Mouse (Mus musculus): ENCODE data around the gene Mup6.
"Not testable (repeated sequence)": the region's sequence is repeated elsewhere in the genome, so short reads cannot be mapped to it uniquely, and the experiment has no call there.

Gene Mup6

GRCm38 (mm10) chr4:59963405-59964344, at the start of gene Mup6:
Gene Mup6 (plus strand): TSS chr4:59964294.
- no peak for DNase-seq

- peak; percentile 72 for DNase-seq
These were observed 49.3 kb upstream of the Mup6 start, which contains the start of gene Slc46a2 for GRCm38 (mm10) chr4:59914608-59915403. Gene Slc46a2 (minus strand): TSS chr4:59915056.

GRCm38 (mm10) chr4:59917966-59918365, 46.1 kb upstream of the Mup6 start:
- DNase-seq, result no peak

GRCm38 (mm10) chr4:59925082-59925481, 39.0 kb upstream of the Mup6 start:
- DNase-seq, result no peak

- DNase-seq, result no peak
These were observed 36.4 kb upstream of the Mup6 start for GRCm38 (mm10) chr4:59927666-59928065.

GRCm38 (mm10) chr4:59928347-59928746, 35.7 kb upstream of the Mup6 start:
- DNase-seq, result peak; percentile 75

- DNase-seq, result peak; percentile 26
These were observed 31.4 kb upstream of the Mup6 start for GRCm38 (mm10) chr4:59932505-59933281.

- DNase-seq, result no peak
These were observed 26.6 kb upstream of the Mup6 start for GRCm38 (mm10) chr4:59937543-59937942.

- DNase-seq, result no peak
These were observed 3.5 kb upstream of the Mup6 start, which contains the start of gene Mup4 for GRCm38 (mm10) chr4:59960610-59961009. Gene Mup4 (minus strand): TSS chr4:59960710.

- not testable (repeated sequence) for DNase-seq
These were observed 33.8 kb downstream of the Mup6 start for GRCm38 (mm10) chr4:59997894-59998293.

GRCm38 (mm10) chr4:60020141-60020540, 56.0 kb downstream of the Mup6 start:
- DNase-seq, result peak; percentile 28

GRCm38 (mm10) chr4:60029334-60030111, 65.4 kb downstream of the Mup6 start:
- not testable (repeated sequence) for DNase-seq
